Mouse (Mus musculus) stomach, embryonic 14.5 days (tissue): ENCODE results near the gene Olfr96. TPM values are rescaled to one million over a fixed set of nuclear protein-coding genes. Genes with fewer than 3 reads are reported as not detected.

Source experiments
- polyA plus RNA-seq: library from polyadenylated mRNA; unstranded; fragments of >200 nt; fragmentation: Nextera tagmentation; extraction: Ambion mirVana; gene quantifications from 2 replicates; pipeline ENCODE4 v1.2.1, GENCODE M21; 2014

Gene Olfr96
- polyA plus RNA-seq, 1 experiment from 2014 or later = not detected

Other genes starting within 250 kb of the Olfr96 start
- not detected in 2 replicates for gene 2410137M14Rik, start 238.9 kb upstream of the Olfr96 start, polyA plus RNA-seq
- gene H2-M5, start 230.6 kb upstream of the Olfr96 start, polyA plus RNA-seq = 0.49 and 0.74 TPM in 2 replicates
- 77.8 and 82.1 TPM in 2 replicates for gene Zfp57, start 219.0 kb upstream of the Olfr96 start, polyA plus RNA-seq
- gene Mog, start 196.7 kb upstream of the Olfr96 start, polyA plus RNA-seq = 0.19 and 0.20 TPM in 2 replicates
- gene Gabbr1, start 174.2 kb upstream of the Olfr96 start, polyA plus RNA-seq = 14.2 and 15.8 TPM in 2 replicates
- not detected in 2 replicates for gene Olfr90, start 131.6 kb upstream of the Olfr96 start, polyA plus RNA-seq
- gene Olfr91, start 121.9 kb upstream of the Olfr96 start, polyA plus RNA-seq = not detected in 2 replicates
- not detected in 2 replicates for gene Olfr92, start 100.1 kb upstream of the Olfr96 start, polyA plus RNA-seq
- gene Olfr93, start 58.7 kb upstream of the Olfr96 start, polyA plus RNA-seq = not detected in 2 replicates
- not detected in 2 replicates for gene Ubd, start 26.3 kb upstream of the Olfr96 start, polyA plus RNA-seq
- gene Olfr94, start 19.2 kb upstream of the Olfr96 start, polyA plus RNA-seq = not detected in 2 replicates
- not detected in 2 replicates for gene Olfr95, start 7.0 kb upstream of the Olfr96 start, polyA plus RNA-seq
- not detected in 2 replicates for gene Olfr97, start 17.2 kb downstream of the Olfr96 start, polyA plus RNA-seq
- gene Olfr98, start 43.6 kb downstream of the Olfr96 start, polyA plus RNA-seq = not detected in 2 replicates
- gene H2-M3, start 50.1 kb downstream of the Olfr96 start, polyA plus RNA-seq = 2.9 and 4.3 TPM in 2 replicates
- gene Olfr99, start 63.3 kb downstream of the Olfr96 start, polyA plus RNA-seq = not detected in 2 replicates
- not detected in 2 replicates for gene Olfr101, start 84.2 kb downstream of the Olfr96 start, polyA plus RNA-seq
- gene Olfr102, start 96.9 kb downstream of the Olfr96 start, polyA plus RNA-seq = not detected in 2 replicates
- not detected in 2 replicates for gene Olfr103, start 119.6 kb downstream of the Olfr96 start, polyA plus RNA-seq
- gene Olfr104-ps, start 139.4 kb downstream of the Olfr96 start, polyA plus RNA-seq = not detected in 2 replicates
- gene Olfr105-ps, start 158.9 kb downstream of the Olfr96 start, polyA plus RNA-seq = not detected in 2 replicates
- gene Olfr106-ps, start 170.2 kb downstream of the Olfr96 start, polyA plus RNA-seq = not detected in 2 replicates
- not detected in 2 replicates for gene Olfr107, start 179.1 kb downstream of the Olfr96 start, polyA plus RNA-seq
- not detected in 2 replicates for gene Olfr108, start 225.3 kb downstream of the Olfr96 start, polyA plus RNA-seq
- gene Olfr109, start 238.8 kb downstream of the Olfr96 start, polyA plus RNA-seq = not detected in 2 replicates